Mouse (Mus musculus) C2C12 (cell line): ENCODE data around the gene Cope.

Source experiments
- CTCF ChIP-seq: IDR thresholded peaks from one replicate; pipeline ENCODE4 v1.5.1; 2011; ENCODE audit not compliant: control insufficient read depth, insufficient read depth, insufficient read length
- FOSL1 ChIP-seq: IDR thresholded peaks from one replicate; pipeline ENCODE4 v1.8.0; 2011; ENCODE audit warnings: mild to moderate bottlenecking, low read length; ENCODE audit not compliant: poor library complexity, insufficient read depth, severe bottlenecking
- MAX ChIP-seq: IDR thresholded peaks from one replicate; pipeline ENCODE4 v1.6.1; 2011; ENCODE audit warnings: mild to moderate bottlenecking, control low read depth
- MYOD1 ChIP-seq: IDR thresholded peaks from one replicate; pipeline ENCODE4 v1.6.1; 2011; ENCODE audit warnings: low read depth; ENCODE audit not compliant: control insufficient read depth, insufficient read length
- MYOG ChIP-seq: IDR thresholded peaks from one replicate; pipeline ENCODE4 v1.6.1; 2011; ENCODE audit not compliant: control insufficient read depth, insufficient read length; ENCODE audit errors: extremely low read depth
- USF1 ChIP-seq: IDR thresholded peaks from one replicate; pipeline ENCODE4 v1.6.1; 2011; ENCODE audit warnings: low read depth, mild to moderate bottlenecking, control low read depth, moderate library complexity

DNA sequence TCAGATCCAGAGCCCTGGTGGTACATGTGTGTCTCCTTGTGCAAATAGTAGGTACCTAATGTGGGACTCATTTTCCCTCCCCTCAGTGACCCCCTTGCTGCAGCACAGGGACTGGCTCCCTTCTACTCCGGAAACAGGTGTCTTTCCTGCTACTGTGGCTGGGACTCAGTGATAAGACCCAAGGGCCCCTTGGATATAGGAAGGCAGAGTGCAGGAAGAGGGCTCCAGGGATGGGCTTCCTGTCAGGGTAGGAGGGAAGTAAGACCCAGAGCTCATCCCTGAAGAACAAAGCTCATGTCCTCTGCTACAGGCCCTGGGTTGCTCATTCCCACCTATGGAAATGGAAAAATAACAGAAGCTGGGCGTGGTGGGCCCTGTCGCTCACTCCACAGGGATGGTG lies 25.8 kb upstream of the Cope start:
- TF ChIP-seq FOSL1 (no peak), CTCF (no peak), USF1 (no peak), MYOD1 (no peak), MAX (no peak), MYOG (no peak)
